Mouse (Mus musculus) CH12.LX (cell line): ENCODE data around the gene Iqsec3. TPM values are rescaled to one million over a fixed set of nuclear protein-coding genes. Genes with fewer than 3 reads are reported as not detected.

Experiments used
- DNase-seq: peaks from one replicate; pipeline ENCODE4 v3.0.0-alpha.2; 2013; ENCODE audit errors: extremely low read depth
- H3K27ac ChIP-seq: 2 replicates; pipeline ENCODE4 v1.5.1; 2012; ENCODE audit warnings: low read depth, mild to moderate bottlenecking, control low read depth, moderate library complexity; ENCODE audit not compliant: insufficient read depth
- H3K27me3 ChIP-seq: replicated peaks from 2 replicates; pipeline ENCODE3; 2012; ENCODE audit warnings: inconsistent platforms
- H3K36me3 ChIP-seq, 2 experiments: replicated peaks in 1 of 2; 2 replicates each; pipeline versions ENCODE3 to v1.6.1; 2012; ENCODE audit warnings: inconsistent platforms in 1 of 2, low read length in 1 of 2, mild to moderate bottlenecking in 1 of 2, mixed read lengths in 1 of 2, moderate library complexity in 1 of 2; ENCODE audit not compliant: control insufficient read depth in 1 of 2, insufficient read depth in 1 of 2
- H3K4me1 ChIP-seq, 2 experiments: 2 replicates each; pipeline ENCODE4 v1.6.1; 2012; ENCODE audit warnings: inconsistent platforms in 1 of 2, moderate library complexity in 1 of 2; ENCODE audit not compliant: insufficient read depth in 2 of 2, control insufficient read depth in 1 of 2
- H3K4me2 ChIP-seq: 2 replicates; pipeline ENCODE4 v1.6.1; 2012; ENCODE audit warnings: low read depth, mild to moderate bottlenecking, control low read depth; ENCODE audit not compliant: poor library complexity, insufficient read depth, severe bottlenecking
- H3K4me3 ChIP-seq, 3 experiments: fragments of 150-350 bp in 1 of 3; sonication (generic) in 1 of 3; replicated peaks in 1 of 3; 2 replicates each; pipeline versions ENCODE3 to v1.5.1; 2011 to 2012; ENCODE audit warnings: low read depth in 2 of 3, low read length in 2 of 3, mild to moderate bottlenecking in 2 of 3, moderate library complexity in 2 of 3, control low read depth in 1 of 3, improper control_type of control experiment in 1 of 3, inconsistent platforms in 1 of 3, mixed read lengths in 1 of 3; ENCODE audit not compliant: poor library complexity in 1 of 3
- H3K79me2 ChIP-seq: replicated peaks from 2 replicates; pipeline ENCODE4 v1.6.1; 2012; ENCODE audit warnings: mild to moderate bottlenecking, moderate library complexity; ENCODE audit not compliant: control insufficient read depth, poor library complexity, insufficient read depth, severe bottlenecking; ENCODE audit errors: extremely low read depth
- H3K9ac ChIP-seq: 2 replicates; pipeline ENCODE4 v1.6.1; 2012; ENCODE audit warnings: low read depth, mild to moderate bottlenecking, control low read depth, moderate library complexity; ENCODE audit not compliant: insufficient read depth
- H3K9me3 ChIP-seq: replicated peaks from 2 replicates; pipeline ENCODE3; 2012; ENCODE audit warnings: low read length, inconsistent platforms, mixed read lengths
- CTCF ChIP-seq, 2 experiments: IDR thresholded peaks in 1 of 2; conservative IDR thresholded peaks in 1 of 2; 2 replicates each; pipeline ENCODE4 v1.5.1; 2011 to 2012; ENCODE audit warnings: low read depth in 2 of 2, low read length in 2 of 2, improper control_type of control experiment in 1 of 2, inconsistent platforms in 1 of 2, mild to moderate bottlenecking in 1 of 2, moderate library complexity in 1 of 2
- E2F4 ChIP-seq: IDR thresholded peaks from 2 replicates; pipeline ENCODE4 v1.6.1; 2011; ENCODE audit warnings: low read depth, low read length, improper control_type of control experiment; ENCODE audit not compliant: insufficient replicate concordance
- EP300 ChIP-seq: IDR thresholded peaks from 2 replicates; pipeline ENCODE4 v1.6.1; 2011; ENCODE audit warnings: low read length, improper control_type of control experiment
- ETS1 ChIP-seq: conservative IDR thresholded peaks from 2 replicates; pipeline ENCODE4 v1.6.1; 2012; ENCODE audit warnings: low read depth, mild to moderate bottlenecking, inconsistent platforms, low read length, improper control_type of control experiment, moderate library complexity
- HCFC1 ChIP-seq: IDR thresholded peaks from 2 replicates; pipeline ENCODE4 v1.6.1; 2012; ENCODE audit warnings: low read depth, mild to moderate bottlenecking, inconsistent platforms, low read length, improper control_type of control experiment
- IRF4 ChIP-seq: IDR thresholded peaks from 2 replicates; pipeline ENCODE4 v1.6.1; 2014; ENCODE audit warnings: low read depth, mild to moderate bottlenecking, inconsistent platforms, low read length, improper control_type of control experiment
- JUN ChIP-seq: IDR thresholded peaks from 2 replicates; pipeline ENCODE4 v1.6.1; 2011; ENCODE audit warnings: low read depth, mild to moderate bottlenecking, low read length, improper control_type of control experiment, moderate library complexity; ENCODE audit not compliant: insufficient read depth
- JUND ChIP-seq: conservative IDR thresholded peaks from 2 replicates; pipeline ENCODE4 v1.6.1; 2011; ENCODE audit warnings: low read depth, low read length, improper control_type of control experiment
- MAFK ChIP-seq: IDR thresholded peaks from 2 replicates; pipeline ENCODE4 v1.6.1; 2011; ENCODE audit warnings: low read length, improper control_type of control experiment; ENCODE audit not compliant: insufficient replicate concordance
- MAX ChIP-seq: IDR thresholded peaks from 2 replicates; pipeline ENCODE4 v1.6.1; 2011; ENCODE audit warnings: low read length, improper control_type of control experiment
- MAZ ChIP-seq: IDR thresholded peaks from 2 replicates; pipeline ENCODE4 v1.6.1; 2012; ENCODE audit warnings: low read depth, mild to moderate bottlenecking, inconsistent platforms, low read length, improper control_type of control experiment, moderate library complexity
- MEF2A ChIP-seq: IDR thresholded peaks from 2 replicates; pipeline ENCODE4 v1.6.1; 2014; ENCODE audit warnings: low read depth, mild to moderate bottlenecking, inconsistent platforms, low read length, improper control_type of control experiment, borderline replicate concordance
- MYC ChIP-seq: IDR thresholded peaks from 2 replicates; pipeline ENCODE4 v1.6.1; 2011; ENCODE audit warnings: low read depth, mild to moderate bottlenecking, improper control_type of control experiment, low read length
- NRF1 ChIP-seq: IDR thresholded peaks from 2 replicates; pipeline ENCODE4 v1.6.1; 2014; ENCODE audit warnings: low read depth, mild to moderate bottlenecking, inconsistent platforms, low read length, improper control_type of control experiment, moderate library complexity
- POLR2A ChIP-seq: IDR thresholded peaks from 2 replicates; pipeline ENCODE4 v1.6.1; 2011; ENCODE audit warnings: low read depth, mild to moderate bottlenecking, improper control_type of control experiment, low read length
- POLR2AphosphoS2 ChIP-seq: IDR thresholded peaks from 2 replicates; pipeline ENCODE4 v1.6.1; 2011; ENCODE audit warnings: low read depth, low read length, improper control_type of control experiment
- RAD21 ChIP-seq: IDR thresholded peaks from 2 replicates; pipeline ENCODE4 v1.6.1; 2011; ENCODE audit warnings: low read depth, mild to moderate bottlenecking, low read length, improper control_type of control experiment, moderate library complexity
- SMC3 ChIP-seq: IDR thresholded peaks from 2 replicates; pipeline ENCODE4 v1.6.1; 2011; ENCODE audit warnings: low read depth, low read length, improper control_type of control experiment
- TCF12 ChIP-seq: IDR thresholded peaks from 2 replicates; pipeline ENCODE4 v1.6.1; 2014; ENCODE audit warnings: low read depth, mild to moderate bottlenecking, inconsistent platforms, low read length, improper control_type of control experiment
- dilution Hi-C: fragments of 300-500 bp; cut with MboI; formaldehyde crosslinking; loops from 2 replicates; pipeline ENCODE4 v1.14.3; 2020; ENCODE audit warnings: low sequenced_read_pairs; ENCODE audit not compliant: extremely low pct_unique_long_range_greater_than_20kb, extremely low pct_ligation_motif_present
- in situ Hi-C: fragments of 300-500 bp; cut with MboI; formaldehyde crosslinking; loops from 3 replicates; pipeline ENCODE4 v1.14.3; 2019; ENCODE audit warnings: low sequenced_read_pairs, low pct_ligation_motif_present, low pct_unique_long_range_greater_than_20kb, mixed read lengths
- polyA plus RNA-seq: library from polyadenylated mRNA; unstranded; fragments of >175 nt; gene quantifications from 2 replicates; pipeline ENCODE4 v1.2.1, GENCODE M21; 2012; ENCODE audit warnings: low read depth; ENCODE audit not compliant: insufficient read length
- total RNA-seq, 2 experiments: library from RNA; depleted of rRNA; stranded (reverse); fragments of 300-350 nt in 1 of 2; fragments of >200 nt in 1 of 2; gene quantifications; 2 replicates each; pipeline ENCODE4 v1.2.3; 2012 to 2014

Iqsec3 gene
- total and polyA plus RNA-seq, 3 experiments, result not detected

GRCm38 (mm10) chr6:121519266-121519810 is 45.9 kb upstream of the Iqsec3 start:
- no peak for TF ChIP-seq MEF2A
- no peak for TF ChIP-seq POLR2AphosphoS2
- TF ChIP-seq HCFC1, result no peak
- no peak for TF ChIP-seq E2F4
- TF ChIP-seq EP300, result no peak
- TF ChIP-seq MAFK, result no peak
- no peak for TF ChIP-seq MAZ
- TF ChIP-seq SMC3, result no peak
- no peak for TF ChIP-seq IRF4
- TF ChIP-seq NRF1, result no peak
- TF ChIP-seq TCF12, result no peak
- TF ChIP-seq MYC, result no peak
- dilution Hi-C loops, result no loop called here
- in situ Hi-C loops, result loop anchor here (25.0 kb wide), 1 partner anchor 107 kb away; no protein-coding TSS in a partner anchor

GRCm38 (mm10) chr6:121517726-121518125 is 44.2 kb upstream of the Iqsec3 start:
- Histone ChIP-seq H3K4me1 (no peaks in the 10 kb centered on the region; a peak in 1 of 4 replicates), H3K9me3 (no peaks in the 10 kb centered on the region), H3K27me3 (peaks cover 84% of the 10 kb centered on the region), H3K4me2 (no peak overlapping the region), H3K9ac (no peak overlapping the region), H3K27ac (no peak overlapping the region), H3K36me3 (no peaks in the 10 kb centered on the region), H3K4me3 (no peak overlapping the region), H3K79me2 (no peaks in the 10 kb centered on the region)
- TF ChIP-seq MYC (no peak), MAX (no peak), RAD21 (no peak), JUND (no peak), NRF1 (no peak), JUN (no peak), CTCF (conservative IDR thresholded peaks at IDR 0.05 in 1 of 2, IDR thresholded peaks at IDR 0.05 in 1 of 2; ENCODE audit: low read depth in 2 of 2, low read length in 2 of 2) (no peak), SMC3 (no peak), ETS1 (no peak), POLR2A (no peak), HCFC1 (no peak), E2F4 (no peak)
- dilution Hi-C loops, result no loop called here
- in situ Hi-C loops, result loop anchor here (25.0 kb wide), 1 partner anchor 105 kb away; no protein-coding TSS in a partner anchor
- no peak for DNase-seq

More at GRCm38 (mm10) chr6:121519266-121519810, 45.9 kb upstream of the Iqsec3 start:
- Histone ChIP-seq H3K79me2 (no peaks in the 10 kb centered on the region), H3K9me3 (no peaks in the 10 kb centered on the region), H3K9ac (no peak overlapping the region), H3K27ac (no peak overlapping the region), H3K4me1 (no peaks in the 10 kb centered on the region; a peak in 1 of 4 replicates), H3K27me3 (peaks cover 80% of the 10 kb centered on the region), H3K4me2 (no peak overlapping the region), H3K4me3 (no peak overlapping the region), H3K36me3 (no peaks in the 10 kb centered on the region)
- DNase-seq, result no peak
